Mouse (Mus musculus) spleen, postnatal 10 days (tissue): ENCODE measurements around the gene Tle2.

Source experiments
- DNase-seq, 2 experiments: peaks; one replicate each; pipeline ENCODE4 v3.0.0; 2021 to 2022; ENCODE audit warnings: low spot score in 2 of 2

Tle2 gene

GRCm38 (mm10) chr10:81575208-81575631 is 859 bp downstream of the Tle2 start:
- no peak for DNase-seq

GRCm38 (mm10) chr10:81575695-81576094 is 1.3 kb downstream of the Tle2 start:
- peak in 1 of 2 experiments; percentile 40 for DNase-seq

GRCm38 (mm10) chr10:81579967-81580366 is 5.6 kb downstream of the Tle2 start:
- DNase-seq, result no peak

- DNase-seq, result peak in 1 of 2 experiments; percentile 59
Observed at GRCm38 (mm10) chr10:81580441-81581070, 6.2 kb downstream of the Tle2 start.

GRCm38 (mm10) chr10:81583347-81583746 is 9.0 kb downstream of the Tle2 start:
- no peak for DNase-seq

GRCm38 (mm10) chr10:81588739-81589138 is 14.4 kb downstream of the Tle2 start:
- DNase-seq, result no peak

- no peak for DNase-seq
Observed at GRCm38 (mm10) chr10:81591846-81592245, 17.5 kb downstream of the Tle2 start.

- no peak for DNase-seq
Observed at GRCm38 (mm10) chr10:81592631-81593030, 18.3 kb downstream of the Tle2 start.

- no peak for DNase-seq
Observed at GRCm38 (mm10) chr10:81593223-81593622, 18.9 kb downstream of the Tle2 start.

GRCm38 (mm10) chr10:81593935-81594334 is 19.6 kb downstream of the Tle2 start:
- DNase-seq, result no peak

- no peak for DNase-seq
Observed at GRCm38 (mm10) chr10:81595599-81595998, 21.2 kb downstream of the Tle2 start.

- DNase-seq, result no peak
Observed at GRCm38 (mm10) chr10:81596611-81597010, 22.2 kb downstream of the Tle2 start.

- DNase-seq, result no peak
Observed at GRCm38 (mm10) chr10:81597137-81597950, 23.0 kb downstream of the Tle2 start.

- no peak for DNase-seq
Observed at GRCm38 (mm10) chr10:81598342-81598741, 24.0 kb downstream of the Tle2 start.

GRCm38 (mm10) chr10:81598871-81599270 is 24.5 kb downstream of the Tle2 start:
- DNase-seq, result no peak

- DNase-seq, result no peak
Observed at GRCm38 (mm10) chr10:81599630-81600029, 25.3 kb downstream of the Tle2 start.

GRCm38 (mm10) chr10:81600096-81600495 is 25.7 kb downstream of the Tle2 start:
- no peak for DNase-seq

GRCm38 (mm10) chr10:81600738-81601203 is 26.4 kb downstream of the Tle2 start, which contains the start of gene Tle6:
Gene Tle6 (minus strand): TSS chr10:81601073.
- peak; percentile 72 to 92 for DNase-seq

- DNase-seq, result no peak
Observed at GRCm38 (mm10) chr10:81601396-81601905, 27.1 kb downstream of the Tle2 start.

- DNase-seq, result peak in 1 of 2 experiments; percentile 29
Observed at GRCm38 (mm10) chr10:81602741-81603151, 28.4 kb downstream of the Tle2 start.

GRCm38 (mm10) chr10:81604019-81604967 is 29.9 kb downstream of the Tle2 start:
- DNase-seq, result no peak
